Mouse (Mus musculus) left cerebral cortex, postnatal 4 days (tissue): ENCODE results near the gene Fzd2. TPM values are rescaled to one million over a fixed set of nuclear protein-coding genes. Genes with fewer than 3 reads are reported as not detected.
A peak's percentile ranks its signal among the peaks of the same experiment; 100 is the strongest.

Experiments
- DNase-seq: peaks from one replicate; pipeline ENCODE4 v3.0.0-alpha.2; 2022
- intact Hi-C: fragments of 180-260 bp; cut with DNase I; formaldehyde crosslinking; loops from one replicate; pipeline ENCODE4 v1.15.1; 2025
- total RNA-seq, 2 experiments: library from RNA; stranded (reverse); gene quantifications; 2 replicates each; pipeline ENCODE4 v1.2.3; 2021

Fzd2 gene
- total RNA-seq, 2 experiments from 2014 or later = 6.8 to 7.4 TPM

DNA sequence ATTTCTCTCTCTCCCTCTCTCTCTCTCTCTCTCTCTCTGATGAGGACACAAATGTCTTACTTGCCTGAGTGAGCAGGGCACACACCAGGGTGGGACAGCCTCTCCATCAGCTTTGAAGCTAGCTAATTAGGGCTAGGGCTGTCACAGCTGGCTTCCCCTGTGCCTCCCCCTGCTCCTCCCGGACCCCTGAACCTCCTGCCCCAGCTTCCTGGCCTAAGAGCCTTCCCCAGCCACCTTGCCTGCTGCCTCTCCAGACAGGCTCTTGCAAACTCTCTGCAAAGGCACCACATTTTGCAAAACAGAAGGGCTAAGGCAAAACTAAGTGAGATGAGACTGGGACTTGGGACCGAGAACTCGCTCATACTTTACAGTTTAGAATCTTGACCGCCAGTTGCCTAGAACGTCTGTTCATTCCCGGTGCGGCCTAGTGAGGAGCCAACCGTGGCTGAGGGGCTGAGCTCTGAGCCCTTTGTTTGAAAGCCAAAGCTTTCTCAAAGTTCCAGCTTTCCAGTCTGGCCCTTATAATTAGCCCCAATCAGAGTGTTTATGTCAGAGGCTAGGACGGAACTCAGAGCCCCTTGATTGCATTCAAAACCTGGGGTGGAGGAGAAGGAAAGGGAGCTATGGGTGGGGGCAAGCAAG, 6.6 kb downstream of the Fzd2 start:
- intact Hi-C loops = no loop called here
- DNase-seq = no peak

DNA sequence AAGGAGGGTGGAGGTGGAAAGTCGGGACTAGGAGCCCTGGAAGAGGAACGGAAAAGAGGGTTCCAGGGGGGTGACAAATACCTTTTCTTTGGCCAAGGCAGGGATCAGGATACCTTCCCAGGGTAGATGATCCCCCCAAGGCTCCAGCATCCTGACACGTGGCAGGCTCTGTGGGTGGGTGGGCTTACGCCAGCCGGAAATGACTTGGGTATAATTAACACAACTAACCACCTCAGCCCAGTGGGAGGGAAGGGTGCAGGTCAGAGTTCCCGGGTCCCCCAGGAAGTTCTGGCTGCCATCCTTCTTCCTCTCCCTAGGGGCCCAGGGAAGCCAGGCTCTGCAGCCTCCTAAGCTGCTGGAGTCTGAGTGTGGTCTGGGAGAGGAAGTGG, 7.1 kb downstream of the Fzd2 start:
- intact Hi-C loops = no loop called here
- DNase-seq = no peak

DNA sequence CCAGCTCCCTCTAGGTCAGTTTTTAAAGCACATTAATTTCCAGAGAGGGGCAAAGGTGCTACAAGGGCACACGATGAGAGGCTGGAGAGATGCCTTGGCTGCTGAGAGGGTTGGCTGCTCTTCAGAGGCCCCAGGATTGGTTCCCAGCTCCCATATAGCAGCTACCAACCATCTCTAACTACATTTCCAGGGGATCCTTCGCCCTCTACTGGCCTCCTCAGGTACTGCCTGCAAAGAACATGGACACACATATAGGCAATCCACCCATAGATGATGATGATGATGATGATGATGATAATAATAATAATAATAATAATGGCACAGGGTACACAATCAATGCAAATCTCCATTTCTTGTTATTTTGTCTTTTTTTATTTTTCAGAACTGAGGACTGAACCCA, 15.3 kb downstream of the Fzd2 start:
- intact Hi-C loops = no loop called here

DNA sequence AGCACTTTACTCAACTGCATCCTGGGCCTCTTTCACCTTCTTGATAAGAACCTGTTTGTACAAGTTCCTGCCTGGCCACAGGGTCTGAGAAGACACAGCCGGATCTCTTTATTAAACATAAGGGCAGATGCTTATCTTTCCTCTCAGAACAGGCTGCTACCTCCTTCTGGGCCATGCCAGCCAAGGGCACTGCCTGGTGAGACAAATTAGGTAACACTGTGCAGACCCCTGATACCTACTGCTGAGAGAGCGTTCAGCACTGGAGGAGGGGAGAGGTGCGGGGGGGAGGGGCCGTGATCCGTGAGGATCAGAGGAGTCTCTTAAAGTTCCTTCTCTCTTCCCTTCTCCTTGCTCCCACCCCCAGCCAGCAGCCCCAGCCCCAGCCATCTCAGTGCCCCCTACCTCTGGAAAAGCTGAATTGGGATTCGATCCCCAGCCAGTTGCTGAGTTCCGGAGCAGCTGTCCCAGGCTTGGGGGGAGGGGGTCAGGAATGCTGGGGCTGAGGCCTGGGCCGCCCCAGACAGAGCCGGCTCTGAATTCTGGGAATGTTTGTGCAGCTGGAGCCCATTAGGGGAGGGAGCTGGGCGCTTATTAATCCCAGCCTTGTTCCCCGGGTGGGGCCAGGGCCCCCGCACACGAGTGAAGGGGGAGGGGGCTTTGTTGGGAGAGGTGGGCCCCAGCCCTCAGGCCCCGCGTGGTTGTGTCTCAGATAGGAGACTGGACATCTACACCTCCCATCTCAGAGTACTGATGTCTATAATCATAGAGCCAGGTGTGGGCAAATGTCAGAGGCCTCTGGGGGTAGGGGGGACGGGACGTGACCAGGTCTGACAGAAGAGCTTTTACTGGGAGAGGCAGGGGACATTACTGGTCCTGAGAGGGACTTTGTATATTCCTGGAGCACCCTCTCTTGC, 19.9 kb downstream of the Fzd2 start:
- DNase-seq = peak; percentile 37

More for the DNA sequence above, 15.3 kb downstream of the Fzd2 start:
- DNase-seq = no peak

DNA sequence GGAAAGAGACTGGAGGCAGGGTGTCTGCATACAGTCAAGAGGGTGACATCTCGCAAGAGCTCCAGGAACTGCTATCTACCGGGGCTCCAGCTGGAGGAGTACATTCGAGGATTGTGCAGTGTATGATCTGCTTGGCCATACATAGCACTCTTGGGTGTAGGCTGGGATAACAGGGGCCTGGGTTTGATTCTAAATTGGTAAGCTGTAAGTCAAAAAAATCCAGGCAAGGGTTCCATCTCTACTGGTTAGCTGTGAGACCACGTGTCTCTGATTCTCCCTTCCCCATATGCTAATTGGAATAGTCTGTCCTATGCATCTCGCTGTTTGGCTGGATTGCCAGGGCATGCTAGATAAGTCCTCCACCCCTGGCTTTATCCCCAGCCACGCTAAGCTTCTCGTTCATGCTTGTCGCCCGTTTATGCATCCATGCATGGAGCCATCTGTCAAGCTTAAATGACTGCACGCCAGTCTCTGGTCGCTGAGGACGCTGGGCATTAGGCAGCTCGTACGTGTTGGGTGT, 20.8 kb downstream of the Fzd2 start:
- intact Hi-C loops = loop anchor here (5.0 kb wide), 1 partner anchor 393 kb away; the partner anchor contains the start of gene Hdac5

More for the DNA sequence above, 19.9 kb downstream of the Fzd2 start:
- intact Hi-C loops = no loop called here

DNA sequence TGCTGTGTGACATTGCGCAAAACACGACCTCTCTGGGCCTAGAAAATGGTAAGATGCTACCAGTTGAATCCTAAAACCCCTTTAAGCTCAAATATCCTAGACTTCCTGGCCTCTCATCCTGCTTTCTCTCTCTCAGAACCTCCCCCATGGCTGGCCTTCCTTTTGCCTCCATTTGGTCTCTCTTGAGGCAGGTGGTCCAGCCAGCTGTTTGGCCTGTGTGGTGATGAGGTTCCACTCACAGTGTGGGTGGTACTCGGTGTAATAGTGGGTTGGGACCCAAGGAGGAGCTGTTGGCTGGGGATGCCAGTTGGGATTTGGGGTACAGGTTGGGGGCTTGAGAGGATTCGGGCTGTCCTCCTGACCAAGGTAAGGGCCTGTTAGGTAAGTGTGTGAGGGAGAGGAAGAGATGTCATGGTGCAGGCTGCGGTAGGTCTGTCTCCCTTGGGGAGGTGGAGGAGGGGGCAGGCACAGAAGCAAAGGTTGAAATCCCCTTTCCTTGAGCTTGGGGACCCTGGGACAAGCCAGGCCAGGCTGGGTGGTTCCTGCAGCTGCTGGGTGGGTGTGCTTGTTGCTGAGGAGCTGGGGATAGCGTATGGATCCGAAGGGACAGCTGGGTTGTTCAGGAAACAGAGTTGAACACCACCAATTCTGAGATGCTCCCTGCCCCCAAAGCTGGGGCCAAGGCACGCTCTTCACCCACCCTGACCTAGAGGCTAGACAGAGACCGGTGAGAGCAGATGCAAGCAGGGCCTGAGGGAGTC, 23.2 kb downstream of the Fzd2 start:
- no peak for DNase-seq
- intact Hi-C loops = loop anchor here (5.0 kb wide), 1 partner anchor 395 kb away; the partner anchor contains the start of gene Hdac5

More for the DNA sequence above, 20.8 kb downstream of the Fzd2 start:
- DNase-seq = peak; percentile 86

DNA sequence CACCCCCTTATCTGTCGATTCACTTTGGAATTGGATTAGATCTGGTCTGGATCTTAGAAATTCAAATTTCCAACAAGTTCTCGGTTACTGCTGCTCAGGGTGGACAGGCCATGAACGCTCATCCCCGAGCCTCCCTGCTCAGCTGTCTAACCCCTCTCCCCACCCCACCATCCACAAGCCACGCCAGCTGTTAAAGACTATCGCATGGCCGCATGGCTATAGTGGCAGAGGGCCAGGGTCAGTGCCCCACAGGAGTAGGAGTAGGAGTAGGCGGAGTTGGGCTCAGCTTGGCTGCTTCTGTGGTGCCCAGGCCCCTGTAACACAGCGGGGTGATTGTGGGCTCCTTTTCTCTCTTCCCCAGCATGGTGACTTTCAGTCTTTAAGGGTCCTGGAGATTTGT, 24.3 kb downstream of the Fzd2 start:
- intact Hi-C loops = loop anchor here (5.0 kb wide), 1 partner anchor 396 kb away; the partner anchor contains the start of gene Hdac5
- peak; percentile 88 for DNase-seq

DNA sequence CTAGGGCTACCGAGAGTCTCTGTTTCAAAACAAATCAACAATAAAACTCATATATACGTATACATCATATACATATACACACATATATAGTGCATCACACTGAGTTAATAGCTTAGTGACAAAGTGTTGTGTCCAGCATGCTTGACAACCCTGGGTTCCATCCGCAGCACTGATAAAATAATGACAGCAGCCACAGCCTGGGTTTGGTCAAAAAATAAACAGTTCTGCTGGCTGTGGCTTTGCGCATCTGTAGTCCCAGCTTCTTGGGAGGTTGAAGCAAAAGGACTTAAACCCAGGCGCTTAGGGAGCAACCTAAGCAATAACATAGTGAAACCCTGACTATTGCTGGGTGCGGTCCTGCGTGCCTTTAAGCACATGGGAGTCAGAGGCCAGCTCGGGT, 25.2 kb downstream of the Fzd2 start:
- intact Hi-C loops = loop anchor here (5.0 kb wide), 1 partner anchor 397 kb away; the partner anchor contains the start of gene Hdac5
- DNase-seq = no peak

DNA sequence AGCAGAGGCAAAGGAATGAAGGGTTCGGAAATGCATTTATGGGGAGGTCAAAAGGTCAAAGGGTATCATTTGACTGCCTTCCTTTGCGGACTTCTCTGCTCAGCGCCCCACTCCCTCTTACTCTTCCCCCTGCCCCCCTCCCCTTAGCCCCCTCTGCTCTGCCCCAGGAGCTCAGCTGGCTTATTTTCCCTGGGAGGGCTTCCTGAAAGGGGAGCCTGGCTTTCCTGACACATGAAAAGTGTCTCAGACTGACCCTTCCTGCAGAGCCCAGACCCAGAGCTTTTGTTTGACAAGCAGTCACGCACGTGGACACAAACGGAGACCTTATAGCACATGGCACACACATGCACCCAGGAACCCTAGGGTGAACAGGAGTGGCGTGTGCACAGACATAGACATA, 26.5 kb downstream of the Fzd2 start:
- DNase-seq = no peak
- intact Hi-C loops = no loop called here

DNA sequence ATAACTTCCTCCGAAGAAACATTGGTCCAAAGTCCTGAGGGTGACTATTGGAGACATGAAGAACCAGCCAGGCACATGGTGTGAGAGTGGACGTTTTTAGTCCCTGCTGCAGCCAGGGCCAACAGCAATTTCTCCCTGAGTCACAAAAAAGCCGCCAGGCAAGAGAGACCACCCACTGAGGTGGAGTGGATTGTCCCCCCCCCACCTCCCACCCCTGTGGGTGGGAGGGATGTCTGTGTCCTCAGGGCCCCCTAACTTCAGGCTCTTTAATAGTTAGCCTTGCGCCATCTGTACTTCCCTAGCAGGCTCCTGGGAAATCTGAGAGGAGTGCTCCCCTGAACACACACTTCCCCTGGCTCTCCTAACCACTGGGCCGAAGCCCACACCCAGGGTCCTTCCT, 27.0 kb downstream of the Fzd2 start:
- intact Hi-C loops = no loop called here

DNA sequence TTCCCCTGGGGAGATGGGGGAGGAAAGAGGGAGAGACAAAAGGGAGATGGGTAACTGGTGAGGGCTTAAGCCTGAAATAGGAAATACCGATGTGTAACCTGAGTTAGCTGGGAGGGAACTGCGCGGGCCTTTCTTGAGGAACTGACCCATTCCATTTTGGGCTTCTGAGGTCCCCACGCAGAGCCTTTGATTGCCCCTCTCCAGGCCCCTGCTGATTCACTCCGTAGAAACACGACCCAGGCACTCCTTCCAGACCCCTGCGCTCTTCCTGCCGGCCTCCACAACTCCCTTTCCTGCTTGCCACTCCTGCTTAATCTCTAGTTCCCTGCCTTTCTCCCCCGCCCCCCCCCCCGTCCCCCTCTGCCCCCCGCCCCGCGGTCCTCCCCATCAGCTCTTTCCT, 28.5 kb downstream of the Fzd2 start:
- no peak for DNase-seq
- intact Hi-C loops = no loop called here

More for the DNA sequence above, 27.0 kb downstream of the Fzd2 start:
- no peak for DNase-seq

DNA sequence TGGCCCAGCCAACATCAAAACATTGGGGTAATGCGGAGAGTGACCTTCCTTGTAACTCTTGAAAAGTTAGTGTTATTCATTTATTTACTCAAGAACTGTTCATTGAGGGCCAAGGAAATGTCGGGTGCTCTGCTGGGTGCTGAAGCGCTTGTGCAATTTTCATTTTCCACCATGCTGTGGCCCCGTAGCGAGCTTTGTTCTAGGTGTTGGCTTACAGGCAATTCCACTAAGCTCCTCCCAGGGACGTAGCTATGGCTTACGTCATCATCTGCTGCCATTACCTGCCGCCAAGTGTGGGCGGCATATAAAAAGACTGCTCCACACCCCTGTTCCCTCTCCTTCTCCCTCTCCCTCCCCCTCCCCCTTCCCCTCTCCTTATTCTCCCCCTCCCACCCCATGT, 29.2 kb downstream of the Fzd2 start:
- DNase-seq = no peak
- intact Hi-C loops = no loop called here

DNA sequence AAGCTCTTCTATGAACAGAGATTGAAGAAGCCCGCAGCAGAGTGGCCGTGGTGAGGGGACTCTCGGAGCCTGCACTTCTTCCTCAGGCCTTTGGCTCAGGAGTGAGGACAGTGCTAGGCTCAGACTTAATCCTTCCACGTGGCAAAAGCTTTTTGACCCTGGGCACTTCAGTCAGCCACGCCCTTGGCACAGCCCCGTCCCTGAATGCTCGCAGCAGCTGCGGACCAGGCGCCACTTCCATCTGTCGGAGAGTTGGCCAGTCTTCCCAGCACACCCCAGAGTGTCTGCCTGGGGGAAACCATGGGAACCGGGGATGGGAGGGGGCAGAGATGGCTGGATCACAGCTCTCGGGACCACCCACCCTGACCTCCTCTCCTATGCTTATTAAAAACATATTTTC, 32.7 kb downstream of the Fzd2 start:
- peak; percentile 92 for DNase-seq
- intact Hi-C loops = no loop called here

DNA sequence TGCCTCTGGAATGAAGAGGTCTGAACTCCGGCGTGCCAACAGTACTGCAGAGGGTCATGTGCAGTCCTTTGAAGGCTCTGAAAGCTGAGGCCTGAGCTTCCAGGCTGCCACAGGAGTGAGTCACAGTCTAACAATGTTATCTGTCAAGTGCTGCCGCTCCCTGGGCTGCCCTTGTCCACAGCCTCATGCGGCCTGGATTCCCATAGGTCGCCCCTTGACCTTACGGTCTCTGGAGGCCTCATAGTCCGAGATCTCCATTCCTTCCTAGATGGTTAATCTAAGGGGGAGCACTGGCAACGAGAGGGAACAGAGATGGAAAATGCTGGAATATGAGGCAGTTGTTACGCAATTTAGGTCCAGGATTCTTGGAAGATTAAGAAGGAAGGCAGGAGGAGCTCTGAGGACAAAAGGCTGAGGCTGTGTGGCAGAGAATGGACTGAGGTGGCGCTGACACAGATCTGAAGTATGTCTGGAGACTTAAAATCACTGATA, 39.7 kb downstream of the Fzd2 start:
- DNase-seq = no peak
- intact Hi-C loops = no loop called here

DNA sequence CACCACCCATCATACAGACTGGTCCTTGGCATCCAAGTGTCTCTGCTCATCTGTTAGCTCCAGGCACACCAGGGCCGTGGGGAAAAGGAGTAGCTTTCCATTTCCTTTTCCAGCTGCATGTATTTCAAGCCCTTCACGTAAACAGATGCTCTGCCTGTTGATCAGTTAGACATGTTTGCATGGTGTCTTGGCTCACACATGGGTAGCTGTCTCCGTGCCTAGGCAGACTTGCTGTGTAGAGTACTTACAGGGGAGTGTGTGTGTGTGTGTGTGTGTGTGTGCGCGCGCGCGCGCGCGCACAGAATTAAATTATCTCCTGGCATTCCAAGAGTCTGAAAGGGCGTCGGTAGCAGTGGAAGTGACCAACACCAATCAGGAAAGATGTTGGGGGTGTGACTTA, 42.0 kb downstream of the Fzd2 start:
- intact Hi-C loops = no loop called here
- no peak for DNase-seq

DNA sequence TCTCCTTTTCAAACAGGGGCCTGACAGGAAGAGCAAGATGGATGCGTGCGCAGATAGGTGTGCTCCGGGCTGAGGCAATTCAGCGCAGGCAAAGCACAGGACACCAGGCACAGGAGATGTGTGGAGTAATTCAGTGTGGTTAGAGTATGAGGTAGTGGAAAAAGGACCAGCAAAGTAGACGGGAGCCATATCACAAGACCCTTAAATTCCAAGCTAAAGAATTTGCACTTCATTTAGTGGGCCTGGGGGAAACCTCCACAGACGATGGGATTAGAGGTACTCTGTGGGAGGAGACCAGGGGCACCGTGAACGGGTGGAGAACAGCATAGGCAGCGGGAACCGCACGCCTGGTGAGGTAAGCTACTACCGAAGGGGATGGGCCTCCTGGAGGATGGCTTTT, 43.7 kb downstream of the Fzd2 start:
- DNase-seq = no peak
- intact Hi-C loops = no loop called here

DNA sequence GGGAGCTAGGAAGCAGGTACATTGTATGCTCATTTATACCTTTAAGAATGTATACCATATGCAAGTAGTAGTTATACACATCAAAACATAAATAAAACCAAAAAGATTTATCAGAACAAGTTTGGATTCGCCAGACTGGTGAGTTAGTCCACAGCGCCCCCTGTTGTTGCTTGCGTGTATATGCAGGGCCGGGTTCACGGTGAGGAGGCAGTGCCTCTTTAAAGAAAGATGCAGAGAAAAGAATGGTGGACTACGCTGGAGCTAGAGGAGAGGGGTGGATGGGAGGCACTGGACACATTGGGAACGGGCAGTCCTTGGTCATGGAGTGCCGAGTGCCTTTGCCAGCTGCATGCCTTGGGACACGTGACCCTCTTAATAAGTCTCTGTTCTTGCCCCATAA, 47.2 kb downstream of the Fzd2 start:
- peak; percentile 78 for DNase-seq
- intact Hi-C loops = loop anchor here (2.0 to 10.0 kb wide), 2 partner anchors 79 to 167 kb away; no protein-coding TSS in a partner anchor

DNA sequence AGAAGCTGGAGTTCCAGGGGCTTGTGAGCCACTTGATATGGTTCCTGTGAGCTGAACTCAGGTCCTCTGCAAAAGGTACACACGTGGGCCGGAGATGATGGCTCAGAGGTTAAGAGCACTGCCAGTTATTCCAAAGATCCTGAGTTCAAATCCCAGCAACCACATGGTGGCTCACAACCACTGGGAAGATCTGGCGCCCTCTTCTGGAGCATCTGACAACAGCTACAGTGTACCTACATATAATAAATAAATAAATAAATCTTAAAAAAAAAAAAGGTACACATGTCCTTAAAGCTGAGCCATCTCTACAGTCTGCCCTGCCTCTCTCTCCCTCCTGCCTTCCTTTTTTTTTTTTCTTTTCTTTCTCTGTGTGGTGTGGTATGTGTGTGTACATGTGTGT, 48.6 kb downstream of the Fzd2 start:
- intact Hi-C loops = loop anchor here (10.0 kb wide), 1 partner anchor 168 kb away; no protein-coding TSS in a partner anchor
- no peak for DNase-seq

DNA sequence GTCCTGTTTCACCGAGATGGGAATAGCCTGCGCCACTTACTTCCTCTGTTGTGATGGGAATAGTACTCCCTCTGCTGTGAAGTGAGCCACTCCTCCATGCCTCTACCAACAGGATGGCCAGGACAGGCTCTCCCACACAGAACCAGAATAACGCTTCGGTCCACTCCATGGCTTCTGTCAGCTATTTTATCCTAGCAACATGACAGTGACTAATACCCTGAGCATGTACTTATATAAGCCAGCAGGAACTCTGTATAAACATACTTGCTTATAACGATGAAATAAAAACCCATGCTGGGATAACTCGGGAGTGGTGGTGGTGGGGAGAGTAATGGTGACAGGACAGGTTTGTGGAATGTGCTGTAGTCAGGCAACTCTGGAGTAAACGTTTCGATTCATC, 51.7 kb downstream of the Fzd2 start:
- no peak for DNase-seq
- intact Hi-C loops = loop anchor here (10.0 kb wide), 1 partner anchor 171 kb away; no protein-coding TSS in a partner anchor

DNA sequence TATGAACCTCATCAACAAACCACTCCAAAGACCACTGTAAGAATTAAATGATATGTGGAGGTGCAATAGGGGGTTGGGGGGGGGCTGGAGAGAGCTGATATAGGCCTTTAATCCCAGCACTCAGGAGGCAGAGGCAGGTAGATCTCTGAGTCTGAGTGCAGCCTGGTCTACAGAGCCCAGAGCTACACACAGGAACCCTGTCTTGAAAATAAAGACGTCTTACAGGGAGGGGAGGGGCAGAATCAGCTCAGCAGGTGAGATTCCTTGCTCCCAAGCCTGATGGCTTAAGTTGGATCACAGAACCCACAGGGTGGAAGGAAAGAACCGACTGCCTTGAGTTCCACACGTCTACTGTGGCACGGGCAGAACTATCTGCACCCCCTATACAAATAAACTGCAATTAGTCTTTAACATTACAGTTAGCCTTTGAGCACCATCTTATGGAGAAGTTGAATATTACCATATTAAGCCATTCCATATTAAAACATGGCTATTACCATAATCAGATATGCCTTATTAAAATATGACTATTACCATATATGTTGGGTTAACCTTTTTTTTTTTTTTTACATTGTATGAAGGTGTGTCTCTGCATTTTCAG, 52.2 kb downstream of the Fzd2 start:
- intact Hi-C loops = loop anchor here (10.0 kb wide), 1 partner anchor 172 kb away; no protein-coding TSS in a partner anchor
- no peak for DNase-seq
